Mouse (Mus musculus): ENCODE measurements around the gene Actrt2.

- TF ChIP-seq POLR2A (IDR thresholded peaks at IDR 0.05; ENCODE audit: control insufficient read depth, extremely low read depth, insufficient read depth, low read length, poor library complexity), result no peak
- TF ChIP-seq CTCF (IDR thresholded peaks at IDR 0.05; ENCODE audit: borderline replicate concordance, control insufficient read depth, extremely low read depth, insufficient read depth, low read length, poor library complexity), result no peak
Measured at GRCm38 (mm10) chr4:154660025-154660424, 7.6 kb downstream of the Actrt2 start.

Data from thymus, adult 2 months (tissue).